ENCODE assay signal across 8 mouse cellular contexts in genomic region chr4:46535094-46535830, GRCm38 (mm10). TPM values are rescaled to one million over a fixed set of nuclear protein-coding genes. Genes with fewer than 3 reads are reported as not detected.
DNase-seq lines count a peak whose midpoint lies in the region; ATAC-seq and TF ChIP-seq lines count a peak whose summit lies in the region.

No protein-coding gene starts in this region.

- 0 out of 2 replicates have a peak overlapping the region, but pooled peaks have one; percentile 14 for H3K9ac ChIP-seq in ES-Bruce4 (ENCODE audit: low read depth, poor library complexity, severe bottlenecking)
- H3K9ac ChIP-seq in limb, embryonic 15.5 days: no peak overlapping the region
- H3K9ac ChIP-seq in midbrain, embryonic 16.5 days (ENCODE audit: low read depth, low read length): peak overlapping the region; percentile 60

- WGBS in limb, embryonic 15.5 days: 8% methylated on average over 16 of the region's 16 CpGs
- 8% methylated on average over 16 of the region's 16 CpGs for WGBS in midbrain, embryonic 16.5 days

- peak; percentile 79 for DNase-seq in 416B (ENCODE audit: low read depth)
- DNase-seq in right cerebral cortex, postnatal 4 days: no peak
- no peak for DNase-seq in layer of hippocampus, adult 9-11 months
- DNase-seq in gastrocnemius, postnatal 4 days (ENCODE audit: low spot score in 2 of 2): no peak

- TF ChIP-seq CTCF in ES-Bruce4 (IDR thresholded peaks at IDR 0.05; ENCODE audit: low read depth, low read length): no peak

- H3K36me3 ChIP-seq in ES-Bruce4 (ENCODE audit: control insufficient read depth, insufficient read depth, low read length, poor library complexity, severe bottlenecking): no peaks in the 10 kb centered on the region
- no peaks in the 10 kb centered on the region for H3K36me3 ChIP-seq in limb, embryonic 15.5 days
- H3K36me3 ChIP-seq in midbrain, embryonic 16.5 days (ENCODE audit: control insufficient read depth, insufficient read depth, low read length): peaks cover 5% of the 10 kb centered on the region; the same call in 1 of the 2 replicates

- TF ChIP-seq POLR2A in ES-Bruce4 (IDR thresholded peaks at IDR 0.05; ENCODE audit: insufficient read depth, low read length): no peak

- H3K4me1 ChIP-seq in ES-Bruce4 (ENCODE audit: control insufficient read depth, insufficient read depth, low read length): peaks cover 2% of the 10 kb centered on the region
- peaks cover 20% of the 10 kb centered on the region for H3K4me1 ChIP-seq in limb, embryonic 15.5 days
- H3K4me1 ChIP-seq in midbrain, embryonic 16.5 days (ENCODE audit: control insufficient read depth, insufficient read depth, low read length): peaks cover 4% of the 10 kb centered on the region; the same call in 1 of the 2 replicates

- peak overlapping the region; percentile 65 for H3K4me3 ChIP-seq in ES-Bruce4 (ENCODE audit: low read depth, low read length)
- peak overlapping the region; percentile 51 for H3K4me3 ChIP-seq in limb, embryonic 15.5 days
- peak overlapping the region; percentile 43 for H3K4me3 ChIP-seq in midbrain, embryonic 16.5 days (ENCODE audit: low read depth, low read length)

- peak overlapping the region; percentile 85 for H3K4me2 ChIP-seq in limb, embryonic 15.5 days
- H3K4me2 ChIP-seq in midbrain, embryonic 16.5 days (ENCODE audit: low read length): peak overlapping the region; percentile 65

- peak; percentile 52 for ATAC-seq in granulocyte monocyte progenitor cell, adult 5-6 weeks (replicated peaks; ENCODE audit: poor library complexity, severe bottlenecking)
- no peak for ATAC-seq in limb, embryonic 15.5 days (ENCODE audit: insufficient number of reproducible peaks, low FRiP score, low TSS enrichment, low read depth)
- no peak for ATAC-seq in midbrain, embryonic 16.5 days

- H3K27ac ChIP-seq in ES-Bruce4 (ENCODE audit: insufficient read depth, low read length): no peak overlapping the region
- H3K27ac ChIP-seq in limb, embryonic 15.5 days: no peak overlapping the region
- no peak overlapping the region for H3K27ac ChIP-seq in midbrain, embryonic 16.5 days (ENCODE audit: low read length)

- no peak for TF ChIP-seq EP300 in ES-Bruce4 (IDR thresholded peaks at IDR 0.05; ENCODE audit: insufficient read depth, low read depth, low read length)

- no peaks in the 10 kb centered on the region for H3K9me3 ChIP-seq in ES-Bruce4 (replicated peaks; ENCODE audit: control insufficient read depth, insufficient read depth, low read length, poor library complexity, severe bottlenecking)
- H3K9me3 ChIP-seq in limb, embryonic 15.5 days: no peaks in the 10 kb centered on the region
- no peaks in the 10 kb centered on the region for H3K9me3 ChIP-seq in midbrain, embryonic 16.5 days (replicated peaks; ENCODE audit: control insufficient read depth, low read length, poor library complexity, severe bottlenecking)

- H3K27me3 ChIP-seq in ES-Bruce4 (ENCODE audit: control insufficient read depth, insufficient read depth, low read length, poor library complexity, severe bottlenecking): no peaks in the 10 kb centered on the region
- peaks cover 41% of the 10 kb centered on the region for H3K27me3 ChIP-seq in limb, embryonic 15.5 days
- peaks cover 32% of the 10 kb centered on the region for H3K27me3 ChIP-seq in midbrain, embryonic 16.5 days (ENCODE audit: control insufficient read depth, insufficient read depth, low read depth, low read length)

RNA-seq across cellular contexts. Expression of gene Trim14, which starts 0.7 kb away (rescaled TPM):
- polyA plus RNA-seq in ES-Bruce4 (2011; ENCODE audit: insufficient read depth, insufficient read length, low read depth, missing spikeins): 3.5 and 5.7 TPM in 2 replicates
- total RNA-seq in granulocyte monocyte progenitor cell, adult 5-6 weeks (2014; fragmentation: Nextera tagmentation): 21.1 and 34.2 TPM in 2 replicates
- total RNA-seq in granulocyte monocyte progenitor cell, adult 5-6 weeks (2017): 15.6 and 16.3 TPM in 2 replicates
- polyA plus RNA-seq in limb, embryonic 15.5 days (2015; fragmentation: Nextera tagmentation; extraction: Ambion mirVana): 1.4 and 2.1 TPM in 2 replicates
- polyA plus RNA-seq in midbrain, embryonic 16.5 days (2015; fragmentation: Nextera tagmentation; extraction: Ambion mirVana): 0.81 and 0.95 TPM in 2 replicates
- total RNA-seq in gastrocnemius, postnatal 4 days (2021): 1 to 10 TPM; 1.5 to 3.1 TPM

RNA-seq across cellular contexts. Expression of gene Nans, which starts 46.2 kb away (rescaled TPM):
- 103 TPM in 2 replicates for polyA plus RNA-seq in ES-Bruce4 (2011; ENCODE audit: insufficient read depth, insufficient read length, low read depth, missing spikeins)
- total RNA-seq in granulocyte monocyte progenitor cell, adult 5-6 weeks (2014; fragmentation: Nextera tagmentation): 77.2 and 94.3 TPM in 2 replicates
- total RNA-seq in granulocyte monocyte progenitor cell, adult 5-6 weeks (2017): 86.2 and 97.0 TPM in 2 replicates
- polyA plus RNA-seq in limb, embryonic 15.5 days (2015; fragmentation: Nextera tagmentation; extraction: Ambion mirVana): 94.4 and 94.7 TPM in 2 replicates
- polyA plus RNA-seq in midbrain, embryonic 16.5 days (2015; fragmentation: Nextera tagmentation; extraction: Ambion mirVana): 66.9 and 71.7 TPM in 2 replicates
- total RNA-seq in gastrocnemius, postnatal 4 days (2021): 10 to 100 TPM; 54.0 to 60.9 TPM
